Mouse (Mus musculus) splenic B cell, adult 2 months (primary cell): ENCODE data around the gene Stpg3.
A peak's percentile ranks its signal among the peaks of the same experiment; 100 is the strongest.

Experiments used
- DNase-seq: peaks from one replicate; pipeline ENCODE4 v3.0.0-alpha.2; 2011; ENCODE audit warnings: low read depth, low spot score
- H3K27me3 ChIP-seq: 2 replicates; pipeline ENCODE4 v1.6.1; 2012; ENCODE audit warnings: mild to moderate bottlenecking, low read length, moderate library complexity, mixed read lengths; ENCODE audit not compliant: control insufficient read depth, poor library complexity, insufficient read depth, severe bottlenecking
- H3K36me3 ChIP-seq: 2 replicates; pipeline ENCODE4 v1.6.1; 2012; ENCODE audit warnings: mild to moderate bottlenecking, low read length, moderate library complexity, mixed read lengths; ENCODE audit not compliant: control insufficient read depth, poor library complexity, insufficient read depth, severe bottlenecking

Stpg3 gene

DNA sequence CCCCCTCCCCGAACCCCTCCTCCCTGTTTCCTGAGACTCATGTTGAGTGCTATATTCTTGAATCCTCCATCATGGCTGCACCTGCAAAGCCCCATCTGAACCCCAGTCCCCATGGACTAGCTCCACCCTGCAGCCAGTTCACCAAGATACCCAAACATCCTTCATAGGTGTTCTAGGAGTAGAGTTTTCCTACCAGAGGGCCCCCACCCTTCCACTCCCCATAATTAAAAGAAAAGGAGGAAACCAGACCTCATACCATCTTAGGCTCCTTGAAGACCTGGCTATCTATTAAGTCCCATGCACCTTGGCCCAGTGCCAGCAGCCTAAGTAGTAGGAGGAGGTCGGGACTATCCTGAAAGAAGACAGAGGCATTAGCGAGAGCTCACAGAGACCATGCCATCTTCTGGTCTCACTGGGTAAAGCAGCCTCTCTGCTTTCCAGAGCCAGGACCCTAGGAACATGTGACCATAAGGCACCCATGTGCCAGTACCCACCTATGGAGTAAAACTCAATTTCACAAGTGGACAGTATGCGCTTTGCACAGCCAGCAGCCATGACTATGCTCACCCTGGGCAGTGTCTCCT lies 10.7 kb downstream of the Stpg3 start:
- peak; percentile 26 for DNase-seq
- Histone ChIP-seq H3K27me3 (no peaks in the 10 kb centered on the region), H3K36me3 (peaks cover 20% of the 10 kb centered on the region)

GRCm38 (mm10) chr2:25200631-25201030 lies 13.8 kb downstream of the Stpg3 start:
- Histone ChIP-seq H3K27me3 (no peaks in the 10 kb centered on the region), H3K36me3 (peaks cover 16% of the 10 kb centered on the region)
- no peak for DNase-seq

DNA sequence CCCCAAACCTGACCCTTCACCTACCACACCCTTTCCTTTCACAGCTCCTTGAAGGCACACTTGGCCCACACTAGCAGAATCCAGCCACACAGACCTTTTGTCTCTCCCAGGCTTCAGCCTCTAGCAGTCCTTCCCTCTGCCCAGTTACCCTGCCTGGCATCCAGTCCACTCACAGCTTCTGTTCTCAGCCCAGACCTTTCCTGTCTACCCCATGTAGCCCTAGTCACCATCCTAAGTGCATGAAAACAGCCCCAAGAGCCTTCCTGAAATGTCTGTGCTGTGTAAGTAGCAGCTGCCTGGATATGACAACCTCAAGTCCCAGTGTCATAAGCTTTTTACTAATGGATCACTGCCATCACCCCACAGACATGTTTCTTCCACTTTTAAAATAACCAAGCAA lies 16.5 kb downstream of the Stpg3 start:
- Histone ChIP-seq H3K27me3 (no peaks in the 10 kb centered on the region), H3K36me3 (peaks cover 6% of the 10 kb centered on the region)
- no peak for DNase-seq

DNA sequence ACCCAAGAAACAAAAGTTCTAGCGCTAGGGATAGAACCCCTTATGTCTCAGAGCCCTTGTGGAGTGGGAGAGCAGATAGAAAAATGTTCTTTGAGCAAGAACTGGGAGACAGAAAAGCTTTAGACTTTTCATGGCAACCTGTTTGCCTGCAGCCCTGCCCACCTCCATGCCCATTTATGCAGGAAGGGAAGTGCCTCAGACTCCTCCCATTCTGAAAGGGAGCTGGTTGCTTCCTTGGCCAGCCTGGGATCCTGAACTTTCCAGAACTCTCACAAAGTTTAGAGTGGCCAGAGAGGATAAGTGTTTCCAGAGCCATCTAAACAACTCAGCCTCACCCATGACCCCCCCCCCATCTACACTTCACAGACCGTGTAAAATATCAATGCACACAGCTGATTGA lies 17.2 kb downstream of the Stpg3 start:
- no peaks in the 10 kb centered on the region for H3K27me3 ChIP-seq
- peaks cover 6% of the 10 kb centered on the region for H3K36me3 ChIP-seq
- DNase-seq, result peak; percentile 17

GRCm38 (mm10) chr2:25196172-25196954 lies 18.1 kb downstream of the Stpg3 start, which contains the start of gene Tor4a:
TSS of gene Tor4a (minus strand) at chr2:25196886.
- peaks cover 6% of the 10 kb centered on the region for H3K36me3 ChIP-seq
- H3K27me3 ChIP-seq, result no peaks in the 10 kb centered on the region
- DNase-seq, result peak; percentile 97

- peak; percentile 93 for DNase-seq
- Histone ChIP-seq H3K27me3 (no peaks in the 10 kb centered on the region), H3K36me3 (no peaks in the 10 kb centered on the region; the same call in none of the 2 replicates)
These were observed 19.0 kb downstream of the Stpg3 start for GRCm38 (mm10) chr2:25195211-25196156.

GRCm38 (mm10) chr2:25194486-25195171 lies 19.8 kb downstream of the Stpg3 start:
- no peaks in the 10 kb centered on the region for H3K27me3 ChIP-seq
- DNase-seq, result peak; percentile 51
- H3K36me3 ChIP-seq, result no peaks in the 10 kb centered on the region; the same call in none of the 2 replicates

DNA sequence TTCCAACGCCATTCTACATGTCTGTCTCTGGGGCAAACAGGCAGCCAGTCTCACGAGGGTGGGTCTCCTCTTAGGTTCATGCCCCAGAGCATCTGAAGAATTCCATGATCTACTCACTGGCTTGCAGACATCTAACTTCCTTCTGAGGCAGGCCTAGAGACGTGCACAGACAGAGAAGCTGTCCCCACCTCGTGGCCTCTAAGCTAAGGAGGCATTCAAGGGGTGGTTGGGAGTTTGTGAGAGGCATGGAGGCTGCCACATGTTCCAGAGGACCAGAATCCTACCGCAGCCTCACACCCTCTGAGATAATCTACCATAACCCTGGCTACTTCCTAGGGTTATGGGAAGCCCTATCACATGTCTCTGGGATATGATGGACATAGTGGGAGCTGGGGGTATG lies 20.4 kb downstream of the Stpg3 start:
- peak; percentile 27 for DNase-seq
- Histone ChIP-seq H3K27me3 (no peaks in the 10 kb centered on the region), H3K36me3 (no peaks in the 10 kb centered on the region; the same call in none of the 2 replicates)

DNA sequence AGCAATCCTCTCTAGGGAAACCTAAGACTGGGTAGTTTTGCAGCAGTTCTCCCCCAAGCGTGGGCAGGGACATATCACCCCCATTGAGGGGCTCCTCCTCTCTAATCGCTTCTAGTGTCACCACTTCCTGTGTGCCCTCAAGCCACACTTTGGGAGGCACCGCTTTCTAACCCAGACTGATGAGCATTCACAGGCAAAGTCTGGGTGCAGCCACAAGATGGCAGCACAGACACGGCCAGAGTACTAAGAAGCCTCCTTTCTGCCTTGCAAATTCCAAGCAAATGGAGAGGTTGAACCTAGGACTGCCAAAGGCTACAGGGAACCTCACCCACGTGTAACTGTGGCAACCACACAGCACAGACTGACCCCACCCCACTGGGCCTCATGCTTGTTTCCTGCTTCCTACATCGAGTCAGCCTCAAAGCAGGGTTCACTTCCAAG lies 21.1 kb downstream of the Stpg3 start:
- H3K36me3 ChIP-seq, result no peaks in the 10 kb centered on the region; the same call in none of the 2 replicates
- H3K27me3 ChIP-seq, result no peaks in the 10 kb centered on the region
- DNase-seq, result peak; percentile 90

DNA sequence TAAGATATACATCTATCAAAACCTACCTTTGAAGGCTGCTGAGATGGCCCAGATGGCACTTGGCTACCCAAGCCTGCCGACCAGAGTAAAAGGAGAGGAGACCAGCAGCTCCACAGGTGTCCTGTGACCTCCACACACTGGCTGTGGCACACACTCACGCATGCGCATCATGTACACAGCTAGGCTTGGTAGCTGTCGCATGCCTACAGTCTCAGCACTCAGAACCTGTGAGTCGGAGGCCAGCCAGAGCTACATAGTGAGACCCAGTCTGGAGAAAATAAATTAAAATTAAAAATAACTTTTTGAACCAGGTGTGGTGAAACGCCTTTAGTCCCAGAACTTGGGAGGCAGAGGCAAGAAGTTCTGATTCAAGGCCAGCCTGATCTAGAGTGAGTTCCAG lies 26.6 kb downstream of the Stpg3 start:
- no peaks in the 10 kb centered on the region for H3K36me3 ChIP-seq
- no peak for DNase-seq
- H3K27me3 ChIP-seq, result no peaks in the 10 kb centered on the region

DNA sequence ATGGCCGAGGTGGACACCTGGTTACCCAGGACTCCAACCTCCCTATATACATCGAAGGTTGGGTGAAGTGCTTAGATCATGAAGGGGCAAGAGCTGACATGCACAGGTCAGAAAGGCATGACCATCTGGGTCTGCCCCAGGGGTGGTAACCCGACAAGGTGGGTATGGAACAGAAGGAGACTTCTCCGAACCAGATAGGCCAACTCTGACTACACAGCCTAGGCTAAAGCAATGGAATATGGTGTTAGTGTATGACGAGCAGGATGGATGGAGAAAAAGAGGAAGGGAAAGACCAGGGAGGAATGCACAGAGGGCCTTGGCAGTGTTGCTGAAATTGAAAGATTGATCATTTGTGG lies 27.9 kb downstream of the Stpg3 start:
- Histone ChIP-seq H3K36me3 (no peaks in the 10 kb centered on the region), H3K27me3 (no peaks in the 10 kb centered on the region)
- no peak for DNase-seq

- no peaks in the 10 kb centered on the region for H3K27me3 ChIP-seq
- peak; percentile 56 for DNase-seq
- H3K36me3 ChIP-seq, result no peaks in the 10 kb centered on the region
These were observed 28.5 kb downstream of the Stpg3 start for GRCm38 (mm10) chr2:25185625-25186574.

DNA sequence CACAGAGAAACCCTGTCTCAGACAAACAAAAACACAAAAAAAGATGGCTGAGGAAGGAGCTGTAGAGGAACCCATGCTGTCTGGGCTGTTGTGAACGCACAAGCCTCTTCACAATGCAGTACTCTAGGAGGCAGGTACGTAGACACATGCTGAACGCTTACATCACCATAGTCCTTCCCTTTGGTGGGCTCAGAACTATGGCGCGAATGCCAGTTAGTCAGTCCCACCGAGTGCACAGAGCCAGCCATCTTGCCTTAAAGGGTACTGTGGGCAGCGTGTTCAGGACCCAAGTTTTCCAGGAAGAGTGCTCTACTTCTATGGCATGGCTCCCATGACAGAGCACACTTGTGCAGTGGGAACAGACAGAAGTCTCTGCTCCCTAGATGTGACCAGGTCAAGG lies 29.9 kb downstream of the Stpg3 start:
- H3K36me3 ChIP-seq, result no peaks in the 10 kb centered on the region; the same call in 1 of the 2 replicates
- no peak for DNase-seq
- no peaks in the 10 kb centered on the region for H3K27me3 ChIP-seq
